Mouse (Mus musculus): ENCODE data around the gene Gdf11.

DNA sequence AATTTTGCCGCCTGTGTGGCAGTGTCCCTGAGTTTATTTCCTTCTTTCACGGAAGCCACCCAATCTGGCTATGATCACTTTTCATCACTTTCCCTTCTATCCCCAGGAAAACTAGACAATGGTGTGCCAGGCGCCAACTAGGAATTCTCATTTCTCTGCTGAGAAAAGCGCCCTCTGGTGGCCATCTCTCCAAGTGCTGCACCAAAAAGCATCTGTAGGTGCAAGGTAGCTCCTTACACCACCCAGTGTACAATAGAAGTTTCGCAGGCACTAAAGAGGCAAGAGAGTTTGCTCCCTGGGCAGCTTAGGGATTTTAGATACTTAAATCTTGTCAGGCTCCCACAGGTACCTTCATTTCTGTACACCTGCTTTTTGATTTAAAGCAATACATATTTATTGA, 21.7 kb upstream of the Gdf11 start:
- TF ChIP-seq CTCF (IDR thresholded peaks at IDR 0.05) (peak; percentile 99; the same call in 1 of the 2 replicates), POLR2A (IDR thresholded peaks at IDR 0.05; ENCODE audit: insufficient read depth, low read depth, low read length) (no peak)

Measured in heart, adult 2 months (tissue).